Mouse (Mus musculus): ENCODE measurements at regions not wholly inside any gene's neighbourhood (a gene's known extent, or its start where the extent isn't known, plus 50 kb on each side); places are given as distances from the start of the nearest gene placed in this dataset.
A peak's percentile ranks its signal among the peaks of the same experiment; 100 is the strongest.

DNA sequence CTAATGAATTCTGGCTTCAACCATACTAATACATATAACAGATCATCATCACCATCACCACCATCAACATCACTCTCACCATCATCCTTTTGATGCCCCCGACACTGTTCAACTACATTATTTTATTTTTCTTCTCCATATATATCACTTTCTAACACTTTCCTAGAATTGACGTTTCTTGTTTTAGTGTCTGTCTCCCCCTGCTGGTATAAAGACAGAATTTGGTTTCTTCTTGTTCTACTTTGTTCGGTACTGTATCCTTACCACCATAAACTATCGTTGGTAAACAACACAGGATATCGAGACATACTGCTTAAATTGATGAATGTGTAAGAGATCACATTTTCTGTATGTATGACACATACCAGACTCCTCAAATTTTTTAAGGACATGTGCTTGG is 92.5 kb upstream of the Tab3 start:
- peak; percentile 7 for DNase-seq (ENCODE audit: low read depth, low spot score)

DNA sequence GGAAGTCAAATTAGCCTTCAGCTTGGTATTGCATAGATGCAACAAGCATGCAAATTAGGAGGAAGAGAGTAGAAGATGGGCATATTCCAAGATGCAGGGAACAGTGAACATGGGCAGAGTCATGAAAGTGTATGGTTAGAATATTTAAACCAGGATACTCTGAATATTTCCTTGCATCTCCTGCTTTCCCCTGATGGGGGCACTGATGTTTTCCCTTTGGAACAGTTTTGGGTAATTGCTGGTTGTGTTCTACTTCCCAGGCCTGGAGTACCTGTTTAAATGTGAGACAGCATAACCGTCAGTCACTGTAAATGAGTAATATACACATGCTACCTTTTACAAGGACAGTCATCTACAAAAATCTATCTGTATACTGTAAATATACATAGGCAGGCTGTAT is 76.9 kb upstream of the Tab3 start:
- peak; percentile 1 for DNase-seq (ENCODE audit: low read depth, low spot score)

All from ES-CJ7 (cell line).